Mouse (Mus musculus): ENCODE data around the gene Bdnf.
A peak's percentile ranks its signal among the peaks of the same experiment; 100 is the strongest.

Gene Bdnf

DNA sequence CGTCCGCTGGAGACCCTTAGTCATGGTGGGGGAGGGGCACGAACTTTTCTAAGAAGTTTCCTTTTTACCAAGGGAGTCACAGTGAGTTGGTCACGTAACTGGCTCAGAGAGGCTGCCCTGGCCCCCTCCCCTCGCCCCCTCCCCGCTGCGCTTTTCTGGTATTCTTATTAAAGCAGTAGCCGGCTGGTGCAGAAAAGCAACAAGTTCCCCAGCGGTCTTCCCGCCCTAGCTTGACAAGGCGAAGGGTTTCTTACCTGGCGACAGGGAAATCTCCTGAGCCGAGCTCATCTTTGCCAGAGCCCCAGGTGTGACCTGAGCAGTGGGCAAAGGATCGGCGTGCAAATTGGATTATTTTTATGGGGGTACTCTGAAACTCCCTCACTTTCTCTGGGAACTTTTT is at the start of gene Bdnf:
TSS of gene Bdnf (plus strand) at position 169 of the 400 bp plus-strand sequence.
- peak; percentile 9 to 15 for DNase-seq

GRCm38 (mm10) chr2:109626864-109627263 is 47.6 kb upstream of the Bdnf start:
- no peak for DNase-seq

DNA sequence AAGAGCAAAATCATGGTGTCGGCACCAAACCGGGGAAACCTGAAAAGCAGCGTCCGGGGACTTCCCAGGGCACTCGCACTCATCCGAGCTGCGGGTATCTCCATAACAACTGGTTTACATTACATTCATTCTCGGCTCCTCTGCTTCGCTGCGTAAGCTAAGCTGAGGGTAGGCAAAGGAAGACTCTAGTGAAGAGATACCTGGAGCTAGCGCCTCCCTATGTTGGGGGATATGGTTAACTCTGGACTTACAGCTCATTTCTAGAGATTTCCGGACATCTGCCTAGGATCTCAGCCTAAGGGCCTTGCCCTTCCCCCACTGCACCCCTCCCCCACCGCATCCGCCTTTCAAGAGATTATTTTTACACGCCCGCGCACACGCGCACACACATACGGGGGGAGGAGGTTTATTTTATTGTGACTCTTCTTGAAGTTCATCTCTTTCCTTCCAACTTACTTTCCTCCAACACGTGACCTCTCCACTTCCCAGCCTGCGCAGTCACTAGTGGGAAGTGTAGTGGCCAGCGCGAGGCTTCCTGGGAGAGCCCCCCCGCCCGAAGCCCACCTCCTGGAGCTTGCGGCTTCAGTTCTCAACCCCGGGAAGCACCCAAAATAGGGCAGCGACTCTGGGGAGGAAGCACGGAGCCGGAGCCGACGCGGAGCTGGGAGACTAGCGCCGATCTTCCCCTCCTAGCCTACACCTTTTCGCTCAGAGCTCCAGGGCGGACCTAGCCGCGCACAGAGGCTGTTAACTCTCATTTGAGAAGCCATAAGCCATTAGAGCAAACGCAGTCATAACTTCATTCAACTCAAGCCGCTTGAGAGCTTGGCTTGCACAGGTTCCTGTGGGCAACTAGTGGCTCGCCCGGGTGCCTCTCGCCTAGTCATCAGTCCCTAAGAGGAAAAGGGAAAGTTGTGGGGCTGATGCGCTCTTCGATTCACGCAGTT is 718 bp upstream of the Bdnf start:
- DNase-seq: peak; percentile 28 to 34

DNA sequence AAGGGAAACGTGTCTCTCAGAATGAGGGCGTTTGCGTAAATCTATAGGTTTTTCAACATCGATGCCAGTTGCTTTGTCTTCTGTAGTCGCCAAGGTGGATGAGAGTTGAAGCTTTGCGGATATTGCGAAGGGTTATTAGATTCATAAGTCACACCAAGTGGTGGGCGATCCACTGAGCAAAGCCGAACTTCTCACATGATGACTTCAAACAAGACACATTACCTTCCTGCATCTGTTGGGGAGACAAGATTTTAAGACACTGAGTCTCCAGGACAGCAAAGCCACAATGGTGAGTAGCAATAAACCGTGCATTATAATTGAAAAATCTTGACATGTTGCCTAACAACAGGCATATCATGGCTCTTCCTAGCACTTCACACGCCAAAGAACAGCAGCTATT is 551 bp downstream of the Bdnf start:
- no peak for DNase-seq

- DNase-seq: peak; percentile 48 to 66
Measured at GRCm38 (mm10) chr2:109675973-109676617, 1.6 kb downstream of the Bdnf start.

GRCm38 (mm10) chr2:109676618-109676974 is 2.1 kb downstream of the Bdnf start:
- no peak for DNase-seq

GRCm38 (mm10) chr2:109677221-109678089 is 3.0 kb downstream of the Bdnf start:
- peak; percentile 75 to 76 for DNase-seq

DNA sequence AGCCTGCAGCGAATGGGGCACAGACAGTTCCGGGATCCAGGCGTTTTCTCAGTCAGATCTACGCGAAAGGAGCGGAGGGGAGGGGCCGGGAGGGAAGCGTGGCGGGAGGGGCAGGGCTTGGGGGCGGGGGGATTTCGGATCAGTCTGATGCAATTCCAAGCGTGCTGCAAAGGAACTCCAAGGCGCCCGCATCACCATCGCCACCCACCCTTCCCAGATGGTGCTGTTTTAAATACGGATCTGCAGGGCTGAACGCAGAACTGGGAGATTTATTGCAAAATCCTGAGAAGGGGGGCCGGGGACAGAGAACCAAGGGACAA is 3.5 kb downstream of the Bdnf start:
- DNase-seq: peak; percentile 85 to 87

GRCm38 (mm10) chr2:109678454-109678853 is 4.0 kb downstream of the Bdnf start:
- no peak for DNase-seq

DNA sequence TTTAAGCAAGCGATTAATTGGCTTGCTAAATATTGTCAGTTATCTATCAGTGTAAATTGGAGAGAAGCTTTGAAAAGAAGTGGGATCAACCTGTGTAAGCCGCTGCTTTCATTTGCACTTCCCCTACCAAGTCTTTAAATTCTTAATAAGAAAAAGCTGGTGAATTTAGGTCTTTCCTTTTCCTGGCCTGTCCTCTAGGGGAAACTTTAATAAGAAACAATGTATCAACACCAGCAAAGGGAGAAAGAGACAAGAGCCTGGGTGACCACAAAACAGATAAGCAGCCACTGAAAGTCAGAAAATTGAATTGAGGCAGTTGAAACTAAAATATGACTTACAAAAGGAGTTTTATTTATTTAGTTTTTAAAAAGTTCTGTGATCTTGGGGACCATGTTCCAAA is 4.9 kb downstream of the Bdnf start:
- no peak for DNase-seq

- DNase-seq: no peak
Measured at GRCm38 (mm10) chr2:109681071-109681470, 6.6 kb downstream of the Bdnf start.

DNA sequence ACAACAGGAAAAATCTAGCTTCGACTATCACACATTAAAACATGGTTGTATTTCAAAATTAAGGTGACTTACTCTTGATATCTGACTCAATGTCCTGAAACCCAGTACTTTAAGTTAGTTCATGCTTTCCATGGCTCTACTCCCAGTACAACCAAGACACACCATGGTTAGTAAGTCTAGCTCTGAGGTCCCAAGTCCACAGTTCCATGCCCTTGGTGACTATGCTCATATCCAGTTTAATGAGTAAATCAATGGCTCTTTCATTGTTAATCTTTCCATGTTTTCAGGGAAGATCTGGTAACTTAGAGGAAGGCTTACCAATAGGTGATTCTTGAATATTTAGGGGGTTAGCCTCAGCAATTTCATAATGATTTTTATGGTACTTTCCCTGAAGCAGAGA is 14.2 kb downstream of the Bdnf start:
- no peak for DNase-seq

- peak; percentile 57 to 58 for DNase-seq
Measured at GRCm38 (mm10) chr2:109692266-109693177, 18.0 kb downstream of the Bdnf start.

DNA sequence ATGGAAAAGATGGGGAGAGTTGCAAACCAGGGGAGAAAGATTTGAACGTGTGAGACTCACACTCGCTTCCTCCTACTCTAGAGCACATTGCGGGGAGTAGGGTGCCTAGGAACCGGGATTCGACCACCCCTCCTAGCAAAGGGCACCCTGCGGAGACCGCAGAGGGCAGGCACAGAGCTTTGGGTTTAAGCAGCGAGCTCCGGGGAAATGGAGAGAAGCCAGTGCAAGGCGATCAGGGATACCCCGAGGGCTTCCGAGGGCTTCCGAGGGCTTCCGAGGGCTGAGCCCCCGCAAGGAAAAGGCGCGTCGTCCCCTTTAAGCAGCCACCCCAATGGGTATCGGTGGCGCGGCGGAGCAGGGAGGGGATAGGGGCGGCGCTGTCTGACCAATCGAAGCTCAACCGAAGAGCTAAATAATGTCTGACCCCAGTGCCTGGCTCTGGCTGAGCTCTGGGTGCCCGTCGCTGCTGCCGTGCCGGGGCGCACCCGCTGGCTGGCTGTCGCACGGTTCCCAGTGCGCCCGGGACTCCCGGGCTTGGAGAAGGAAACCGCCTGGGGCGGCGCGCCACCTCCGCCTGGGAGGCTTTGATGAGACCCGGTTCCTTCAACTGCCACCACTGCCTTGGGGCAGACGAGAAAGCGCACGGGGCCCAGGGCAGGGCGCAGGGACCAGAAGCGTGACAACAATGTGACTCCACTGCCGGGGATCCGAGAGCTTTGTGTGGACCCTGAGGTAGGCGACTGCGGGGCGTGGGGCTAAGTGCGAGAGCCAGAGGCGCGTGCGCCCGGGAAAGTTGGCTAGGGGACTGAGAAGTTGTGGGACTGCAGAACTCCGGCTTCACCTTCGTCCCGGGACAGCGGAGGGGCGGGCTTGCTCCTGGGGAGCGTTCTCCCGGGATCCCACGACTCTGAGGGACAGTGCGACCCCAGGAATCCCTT is 18.9 kb downstream of the Bdnf start:
- peak; percentile 58 to 63 for DNase-seq

GRCm38 (mm10) chr2:109694116-109694837 is 19.8 kb downstream of the Bdnf start:
- peak; percentile 23 to 31 for DNase-seq

DNA sequence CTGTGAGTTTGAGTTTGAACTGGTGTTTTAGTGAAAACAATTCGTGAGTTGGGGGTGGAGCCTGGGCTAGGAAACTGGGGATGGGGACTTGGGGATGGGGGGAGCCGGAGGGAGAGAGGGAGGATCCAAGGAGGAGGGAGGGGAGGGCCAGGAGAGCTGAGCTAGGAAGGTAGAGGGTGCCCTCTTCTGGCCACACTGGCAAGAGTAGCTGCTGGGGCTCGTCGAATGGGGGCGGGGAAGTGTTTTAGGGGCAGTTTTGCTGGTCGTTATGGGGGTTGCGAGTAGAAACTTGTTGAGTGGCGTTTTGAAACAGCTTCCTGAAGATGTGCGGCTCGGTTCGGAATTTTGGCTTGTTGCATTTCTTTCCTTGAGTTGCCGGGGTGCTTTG is 20.3 kb downstream of the Bdnf start:
- DNase-seq: peak; percentile 87 to 89

GRCm38 (mm10) chr2:109697151-109697550 is 22.7 kb downstream of the Bdnf start:
- no peak for DNase-seq

DNA sequence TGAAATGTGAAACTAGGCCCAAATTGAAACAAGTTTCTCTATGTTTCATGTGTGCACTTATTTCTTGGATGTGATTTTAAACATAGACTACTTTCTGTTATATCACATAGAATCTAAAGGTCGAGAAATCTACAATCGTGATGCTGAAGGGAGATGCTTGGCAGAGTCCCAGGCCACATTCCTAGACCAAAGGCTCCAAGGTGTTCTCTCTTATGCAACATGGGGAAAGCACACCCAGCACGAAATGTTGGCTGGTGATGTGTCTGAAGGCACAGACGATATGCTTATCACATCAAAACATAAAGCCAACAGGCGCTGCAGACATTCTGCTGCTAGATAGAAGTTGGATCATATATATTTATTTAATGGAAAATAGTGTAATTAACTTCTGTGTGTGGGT is 25.8 kb downstream of the Bdnf start:
- DNase-seq: peak; percentile 30 to 44

DNA sequence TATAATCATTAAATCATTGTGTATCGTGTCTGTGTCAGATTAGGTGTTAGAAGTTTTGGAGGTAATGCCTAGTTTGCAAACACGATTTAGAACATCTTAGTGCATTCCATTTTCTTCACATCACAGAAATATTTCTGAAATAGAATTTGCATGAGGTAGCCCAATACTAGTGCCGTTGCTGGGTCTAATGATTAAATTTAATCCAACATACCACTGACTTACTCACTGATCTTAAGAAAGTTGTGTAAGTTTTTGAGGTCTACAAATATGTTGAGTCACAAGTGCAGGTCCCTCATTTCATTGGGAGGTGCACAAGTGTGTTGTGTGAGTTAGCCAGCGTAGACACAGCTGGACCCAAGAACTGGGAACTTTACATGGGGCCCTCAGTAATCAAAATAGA is 29.1 kb downstream of the Bdnf start:
- no peak for DNase-seq

DNA sequence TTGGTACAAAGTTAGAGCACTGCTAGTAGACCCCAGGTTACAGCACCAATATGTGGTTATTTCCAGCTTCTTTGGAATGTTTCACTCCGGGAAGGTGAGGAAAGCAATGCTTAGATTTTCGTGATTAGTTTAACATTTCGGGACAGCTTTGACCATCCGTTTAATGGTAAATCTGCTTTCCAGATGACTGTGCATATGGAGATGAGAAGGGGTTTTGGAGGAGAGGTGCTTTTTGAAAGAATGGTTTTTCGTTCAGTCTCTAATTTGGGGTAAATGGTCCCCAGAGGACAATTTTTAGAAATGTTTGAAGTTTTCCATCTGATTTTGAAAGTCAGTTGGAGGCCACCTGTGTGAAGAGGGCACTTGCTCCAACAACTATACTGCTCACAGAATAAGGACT is 29.6 kb downstream of the Bdnf start:
- no peak for DNase-seq
